Mouse (Mus musculus): ENCODE measurements around the gene Fads3.

The Fads3 gene

GRCm38 (mm10) chr19:10041388-10042148 is at the start of gene Fads3:
Gene Fads3, plus strand, starts transcription at chr19:10041569.
- in situ Hi-C loops (cut with MboI), result no loop called here

DNA sequence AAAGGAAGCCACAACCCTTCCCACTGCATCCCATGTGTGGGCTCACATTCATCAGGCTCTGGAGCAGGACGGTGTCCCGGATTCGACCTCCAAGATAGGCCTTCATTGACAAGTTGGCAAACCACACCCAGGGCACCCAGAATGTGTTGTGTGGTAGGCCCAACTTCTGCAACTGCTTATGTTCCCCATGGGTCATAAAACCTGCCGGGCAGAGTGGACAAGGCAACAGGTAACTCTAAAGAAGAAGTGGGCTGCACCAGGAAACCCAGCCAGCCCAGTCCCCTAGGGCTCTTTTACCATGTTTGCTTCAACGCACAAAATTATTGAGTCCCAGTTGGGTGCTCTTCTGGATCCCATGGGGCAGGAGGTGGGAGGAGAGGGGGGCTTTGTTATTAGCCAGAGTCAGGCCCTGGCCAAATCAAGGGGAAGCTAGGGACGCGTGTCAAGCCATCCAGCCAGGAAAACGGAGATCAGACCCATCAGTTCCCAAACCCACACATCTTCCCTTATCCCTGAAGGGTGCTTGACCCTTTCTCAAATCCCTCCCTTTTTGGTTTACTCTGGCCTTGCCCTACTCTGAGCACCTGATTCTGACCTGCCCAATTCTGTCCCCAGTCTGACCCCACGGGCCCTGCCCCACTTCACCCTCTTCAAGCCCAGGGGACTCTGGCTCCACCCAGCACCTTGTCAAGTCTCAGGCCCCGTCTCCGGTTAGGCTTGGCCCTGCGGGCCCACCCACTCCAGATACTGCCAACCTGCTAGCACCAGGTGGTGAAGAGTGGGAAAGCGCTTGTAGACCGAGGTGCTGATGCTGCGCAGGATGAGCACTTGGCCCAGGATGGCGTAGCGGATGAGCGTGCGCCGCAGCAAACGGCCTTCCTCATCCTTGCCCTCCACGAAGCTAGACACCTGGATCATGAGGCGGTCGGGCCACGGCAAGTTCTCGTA is 49.1 kb upstream of the Fads3 start:
- in situ Hi-C loops (cut with MboI), result loop anchor here (5.0 kb wide), 2 partner anchors 40 to 75 kb away; no protein-coding TSS in a partner anchor

DNA sequence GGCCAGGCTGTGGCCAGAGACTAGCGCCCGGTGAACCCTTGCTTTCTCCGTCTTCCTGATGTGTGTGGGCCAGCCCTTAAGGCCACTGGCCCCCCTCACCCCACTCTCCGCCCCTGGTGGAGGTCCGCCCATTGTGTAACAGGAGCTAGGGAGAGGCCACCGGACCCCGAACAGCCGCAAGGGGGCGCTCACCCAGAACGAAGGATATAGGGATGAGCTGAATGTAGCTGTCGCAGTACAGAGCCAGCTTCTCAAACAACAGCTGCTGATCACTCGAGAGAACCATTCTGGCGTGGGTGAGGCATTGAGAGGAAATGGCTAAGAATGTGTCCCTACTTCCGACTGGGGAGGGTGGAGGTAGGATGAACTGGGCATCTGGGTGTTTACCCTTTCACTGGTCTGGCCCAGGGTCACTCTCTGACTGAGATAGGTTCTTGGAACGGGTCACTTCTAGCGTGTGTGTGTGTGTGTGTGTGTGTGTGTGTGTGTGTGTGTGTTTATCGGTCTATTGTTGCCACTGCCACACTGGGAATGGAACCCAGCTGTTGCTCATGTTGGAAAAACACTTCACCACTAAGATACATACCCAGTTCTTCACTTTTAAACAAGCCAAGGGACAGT is 48.2 kb upstream of the Fads3 start:
- in situ Hi-C loops (cut with MboI), result loop anchor here (5.0 kb wide), 2 partner anchors 39 to 76 kb away; no protein-coding TSS in a partner anchor

DNA sequence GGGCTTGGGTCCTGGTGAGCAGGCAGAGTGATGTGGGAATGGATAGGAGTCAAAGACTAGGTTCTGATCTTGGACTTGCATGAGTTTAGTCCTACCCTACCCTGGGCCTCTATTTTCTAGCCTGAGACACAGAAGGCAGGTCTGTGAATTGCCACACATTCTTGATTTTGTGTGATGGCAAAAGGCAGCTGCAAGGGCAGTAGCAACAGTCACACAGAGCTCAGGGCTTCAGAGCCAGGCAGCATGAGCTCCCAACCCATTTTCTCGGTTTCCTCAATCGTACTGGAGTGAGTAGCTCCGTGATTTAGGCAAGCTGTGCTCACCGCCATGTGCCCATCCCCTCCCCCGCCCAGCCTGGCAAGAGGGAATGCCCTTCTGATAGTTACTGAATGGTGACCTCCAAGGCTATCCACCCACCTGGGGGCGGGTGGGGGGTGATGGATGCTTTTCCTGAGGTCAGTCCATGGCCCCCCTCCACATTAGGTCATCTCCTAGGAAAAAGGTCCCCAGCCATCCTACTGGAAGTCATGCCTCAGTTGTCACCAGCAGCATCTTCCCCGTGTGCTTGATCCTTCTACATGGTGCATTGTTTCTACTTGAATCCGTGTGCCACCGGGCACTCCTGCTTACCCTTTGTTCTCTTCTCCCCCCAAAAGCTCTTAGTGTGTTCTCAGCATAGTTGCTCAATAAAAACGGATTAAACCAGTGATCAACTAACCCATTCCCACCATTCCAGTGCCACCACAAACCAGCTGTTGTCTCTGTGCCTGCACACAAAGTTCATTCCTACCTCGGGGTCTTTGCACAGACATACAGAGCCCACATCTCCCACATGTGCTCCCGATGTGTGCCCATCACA is 43.9 kb upstream of the Fads3 start:
- in situ Hi-C loops (cut with MboI), result no loop called here

- in situ Hi-C loops (cut with MboI), result no loop called here
These were observed 43.3 kb upstream of the Fads3 start for GRCm38 (mm10) chr19:9998063-9998416.

DNA sequence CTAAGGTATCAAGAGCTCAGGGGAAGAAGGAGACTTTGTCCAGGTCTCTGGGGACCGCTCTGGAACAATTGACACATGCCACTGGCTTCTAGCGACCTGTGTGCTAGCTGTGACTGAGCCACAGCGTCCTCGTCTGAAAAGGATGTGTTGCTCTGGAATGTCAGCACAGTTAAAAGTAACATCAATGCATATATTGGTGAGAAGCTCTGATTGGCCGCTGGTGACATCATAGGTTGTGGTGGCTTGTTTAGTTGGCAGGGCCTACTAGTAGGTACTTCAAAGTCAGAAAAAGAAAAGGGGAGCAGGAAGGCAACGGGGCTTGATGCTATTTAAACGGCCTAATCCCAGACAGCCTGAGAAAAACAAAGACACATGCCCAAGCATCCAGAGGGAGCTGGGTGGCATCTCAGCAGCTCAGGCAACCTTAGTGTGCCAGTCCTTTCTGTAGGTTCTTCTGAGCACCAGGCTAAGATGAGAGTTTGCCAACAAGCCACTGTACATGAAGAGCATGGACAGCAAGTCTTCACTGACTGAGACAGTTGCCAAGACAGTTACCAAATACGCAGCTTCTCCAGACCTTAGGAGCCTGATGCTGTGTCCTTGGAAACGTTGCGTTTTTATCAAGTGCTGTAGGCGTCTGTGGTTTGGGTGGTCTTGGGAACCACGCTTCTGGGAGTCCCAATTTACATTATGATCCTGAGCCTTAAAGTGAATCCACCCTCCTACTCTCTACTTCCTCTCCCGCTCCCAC is 42.5 kb upstream of the Fads3 start:
- in situ Hi-C loops (cut with MboI), result no loop called here

DNA sequence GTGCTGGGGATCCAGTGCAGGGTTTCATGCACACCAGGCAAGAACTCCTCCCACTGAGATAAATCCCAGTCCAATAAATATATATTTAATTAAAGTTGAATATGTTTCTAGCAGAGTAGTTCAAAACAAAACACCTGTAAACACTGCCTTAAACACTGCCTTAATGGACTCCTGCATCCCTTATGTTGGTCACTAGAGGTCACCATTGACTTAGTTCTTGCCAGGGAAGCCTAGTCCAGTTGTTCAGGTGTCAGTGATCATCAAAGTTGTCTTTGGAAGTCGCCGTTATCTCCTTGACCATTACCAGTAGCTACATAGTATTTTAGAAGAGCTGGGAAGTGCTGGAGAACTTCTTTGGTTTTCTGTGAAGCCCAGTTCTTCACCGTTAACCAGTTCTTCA is 41.0 kb upstream of the Fads3 start:
- in situ Hi-C loops (cut with MboI), result loop anchor here (25.0 kb wide), 1 partner anchor 187 kb away; the partner anchor contains the start of gene Fads1

DNA sequence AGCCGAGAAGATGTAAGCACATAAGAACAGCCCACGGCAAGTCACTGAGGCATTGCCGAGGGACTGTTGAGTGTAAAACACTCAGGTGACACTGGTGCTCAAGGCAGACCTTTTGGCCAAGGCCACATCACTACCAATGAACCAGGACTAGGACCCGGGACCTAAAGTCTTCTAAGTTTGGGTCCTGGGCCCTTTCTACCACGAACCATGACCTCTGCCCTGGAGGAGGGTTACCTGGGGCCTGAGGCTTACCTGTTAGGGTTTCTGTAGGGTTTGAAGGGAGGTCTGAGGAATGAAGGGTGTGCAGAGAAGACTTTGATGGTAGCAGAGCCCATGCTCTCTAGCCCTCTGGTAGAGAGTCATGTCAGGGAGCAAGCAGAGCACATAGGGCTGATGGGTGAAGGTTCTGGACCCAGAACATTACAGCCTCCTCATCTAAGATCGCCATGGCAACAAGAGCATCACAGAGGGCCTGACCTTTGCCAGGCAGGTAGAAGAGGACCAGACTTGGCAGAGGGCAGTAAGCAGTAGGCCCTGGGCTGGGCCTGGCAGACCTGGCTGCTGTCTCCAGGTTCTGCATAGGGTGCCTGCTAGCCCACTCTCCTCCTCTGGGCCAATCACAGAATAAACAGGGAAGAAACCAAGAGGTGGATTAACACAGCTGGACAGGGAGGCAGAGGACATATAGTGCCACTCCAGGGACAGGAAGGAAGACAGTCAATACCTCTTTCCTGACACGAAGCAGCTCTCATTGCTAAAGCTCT is 40.0 kb upstream of the Fads3 start, which contains the start of the genes Best1 and Rab3il1:
TSS of gene Best1 (minus strand) at position 428 of the 764 bp plus-strand sequence.
TSS of gene Rab3il1 (plus strand) at position 464 of the 764 bp plus-strand sequence.
- in situ Hi-C loops (cut with MboI), result loop anchor here (25.0 kb wide), 1 partner anchor 186 kb away; the partner anchor contains the start of gene Fads1

DNA sequence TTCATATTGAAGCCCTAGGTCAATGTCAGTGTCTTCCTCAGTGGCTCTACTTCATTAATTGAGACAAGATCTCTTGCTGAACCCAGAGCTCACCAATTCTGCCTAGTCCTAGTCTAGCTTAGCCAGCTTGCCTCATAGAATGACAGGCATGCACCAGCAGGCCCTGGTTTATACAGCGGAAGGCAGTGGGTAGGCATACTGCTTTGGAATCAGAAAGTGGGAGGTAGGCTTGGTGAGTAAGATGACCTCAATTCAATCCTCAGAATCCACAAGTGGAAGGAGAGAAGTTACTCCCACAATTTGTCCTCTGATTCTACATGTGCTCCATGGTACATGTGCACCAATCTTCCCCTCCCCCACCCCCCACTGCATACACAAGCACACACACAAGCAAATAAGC is 37.7 kb upstream of the Fads3 start:
- in situ Hi-C loops (cut with MboI), result loop anchor here (25.0 kb wide), 1 partner anchor 184 kb away; the partner anchor contains the start of gene Fads1

GRCm38 (mm10) chr19:10011408-10011807 is 30.0 kb upstream of the Fads3 start:
- in situ Hi-C loops (cut with MboI), result loop anchor here (25.0 kb wide), 1 partner anchor 176 kb away; the partner anchor contains the start of gene Fads1

- in situ Hi-C loops (cut with MboI), result loop anchor here (25.0 kb wide), 1 partner anchor 174 kb away; the partner anchor contains the start of gene Fads1
These were observed 28.5 kb upstream of the Fads3 start for GRCm38 (mm10) chr19:10012827-10013278.

DNA sequence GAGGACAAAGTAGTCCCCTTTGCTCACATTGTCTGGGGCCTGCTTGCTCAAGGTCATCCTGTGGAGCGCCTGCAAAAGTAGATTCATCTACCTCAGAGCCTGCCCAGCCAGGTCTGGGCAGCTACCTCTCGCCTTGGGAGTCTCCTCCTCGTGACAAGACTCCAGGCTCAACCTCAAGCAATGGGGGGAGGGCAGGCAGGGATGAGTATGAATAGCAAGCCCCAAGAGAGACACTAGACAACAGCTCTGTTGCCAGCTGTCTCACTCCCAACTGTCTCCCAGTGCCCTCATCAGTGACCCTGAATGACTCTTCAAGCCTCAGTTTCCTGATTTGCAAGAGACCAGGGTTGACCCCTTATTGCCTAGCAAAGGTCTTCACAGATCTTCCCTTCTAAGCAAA is 28.0 kb upstream of the Fads3 start:
- in situ Hi-C loops (cut with MboI), result loop anchor here (25.0 kb wide), 1 partner anchor 174 kb away; the partner anchor contains the start of gene Fads1

GRCm38 (mm10) chr19:10013913-10014312 is 27.5 kb upstream of the Fads3 start:
- in situ Hi-C loops (cut with MboI), result loop anchor here (25.0 kb wide), 1 partner anchor 173 kb away; the partner anchor contains the start of gene Fads1

- in situ Hi-C loops (cut with MboI), result loop anchor here (25.0 kb wide), 1 partner anchor 172 kb away; the partner anchor contains the start of gene Fads1
These were observed 26.5 kb upstream of the Fads3 start for GRCm38 (mm10) chr19:10014824-10015223.

DNA sequence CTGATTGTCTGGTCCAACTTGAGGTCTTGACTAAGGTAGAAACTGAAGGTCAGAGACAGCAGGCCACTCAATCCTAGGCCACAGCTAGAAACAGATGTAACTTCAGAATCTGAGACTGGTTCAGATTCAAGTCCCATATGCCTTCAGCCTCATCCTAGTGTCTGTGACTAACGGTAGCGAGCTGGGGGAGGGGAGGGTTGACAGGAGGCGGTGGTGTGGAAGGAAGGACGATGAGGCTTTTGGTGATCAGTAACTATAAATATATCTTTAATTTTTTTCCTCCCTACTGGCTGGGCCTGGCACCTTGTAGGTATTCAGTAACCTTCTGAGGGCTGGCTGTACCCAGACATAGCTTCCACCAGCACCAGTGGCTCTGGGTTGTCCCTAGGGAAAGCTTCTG is 25.9 kb upstream of the Fads3 start:
- in situ Hi-C loops (cut with MboI), result loop anchor here (25.0 kb wide), 1 partner anchor 172 kb away; the partner anchor contains the start of gene Fads1

GRCm38 (mm10) chr19:10016151-10016550 is 25.2 kb upstream of the Fads3 start:
- in situ Hi-C loops (cut with MboI), result loop anchor here (25.0 kb wide), 1 partner anchor 171 kb away; the partner anchor contains the start of gene Fads1

GRCm38 (mm10) chr19:10017637-10018526 is 23.5 kb upstream of the Fads3 start:
- in situ Hi-C loops (cut with MboI), result loop anchor here (25.0 kb wide), 1 partner anchor 169 kb away; the partner anchor contains the start of gene Fads1

DNA sequence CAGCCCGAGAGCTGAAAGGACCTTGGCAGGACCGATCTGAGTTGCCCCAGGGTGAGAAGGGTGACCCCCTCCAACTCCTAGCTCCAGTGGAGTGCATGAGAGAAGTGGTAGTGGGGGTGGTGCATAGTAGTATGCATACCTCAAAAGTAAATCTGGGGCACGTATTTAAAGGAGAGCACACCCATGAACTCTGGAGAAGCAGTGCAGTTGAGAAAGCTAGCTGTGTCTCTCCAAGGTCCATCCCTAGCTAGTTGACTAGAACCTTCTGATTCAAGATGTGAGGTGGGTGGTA is 22.9 kb upstream of the Fads3 start:
- in situ Hi-C loops (cut with MboI), result loop anchor here (25.0 kb wide), 1 partner anchor 169 kb away; the partner anchor contains the start of gene Fads1

Data from mature B cell (primary cell).